Mouse (Mus musculus) fat pad, adult 2 months (tissue): ENCODE results near the gene Ptpdc1.
A peak's percentile ranks its signal among the peaks of the same experiment; 100 is the strongest.

Experiments used
- DNase-seq: peaks from one replicate; pipeline ENCODE4 v3.0.0-alpha.2; 2011; ENCODE audit warnings: low read depth, low spot score; ENCODE audit errors: extremely low read depth

Ptpdc1 gene

GRCm38 (mm10) chr13:48552181-48553090, 73.0 kb downstream of the Ptpdc1 start:
- peak; percentile 66 for DNase-seq

GRCm38 (mm10) chr13:48548296-48548695, 77.2 kb downstream of the Ptpdc1 start:
- DNase-seq, result peak; percentile 56

DNA sequence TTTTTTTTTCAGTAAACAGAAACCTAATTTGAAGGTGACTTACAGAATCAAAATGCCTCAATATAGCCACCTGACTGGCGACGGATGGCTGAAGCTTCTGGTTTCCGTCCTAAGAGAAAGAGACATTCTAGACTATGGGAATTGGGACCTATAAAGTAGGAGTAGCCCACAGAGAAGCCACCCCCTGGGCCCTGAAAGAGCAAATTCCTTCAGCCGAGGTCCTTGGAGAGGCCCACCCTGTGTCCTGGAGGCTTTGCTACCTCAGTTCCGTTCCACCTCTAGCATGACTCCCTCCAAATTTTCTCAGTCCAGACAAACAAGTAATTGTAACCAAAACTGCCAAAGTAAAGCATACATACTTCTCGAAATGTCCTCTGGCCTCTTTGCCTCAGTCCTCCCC, 77.8 kb downstream of the Ptpdc1 start:
- DNase-seq, result no peak

- DNase-seq, result peak; percentile 73
Observed at GRCm38 (mm10) chr13:48546330-48546917, 79.0 kb downstream of the Ptpdc1 start.

- DNase-seq, result peak; percentile 78
Observed at GRCm38 (mm10) chr13:48545476-48546281, 79.8 kb downstream of the Ptpdc1 start.

DNA sequence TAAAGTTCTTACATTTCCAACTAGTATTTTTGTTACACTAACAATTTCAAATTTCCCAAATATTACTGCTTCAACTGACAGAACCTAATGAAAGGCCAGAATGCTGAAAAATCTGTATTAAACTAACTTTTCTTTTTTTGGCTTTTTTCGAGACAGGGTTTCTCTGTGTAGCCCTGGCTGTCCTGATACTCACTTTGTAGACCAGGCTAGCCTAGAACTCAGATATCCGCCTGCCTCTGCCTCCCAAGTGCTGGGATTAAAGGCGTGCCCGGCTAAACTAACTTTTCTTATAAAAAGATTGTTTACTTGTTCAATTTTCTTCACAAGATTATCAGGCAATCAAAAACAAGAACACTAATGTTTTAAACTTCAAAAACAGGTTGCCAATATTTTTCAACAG, 80.6 kb downstream of the Ptpdc1 start:
- no peak for DNase-seq

DNA sequence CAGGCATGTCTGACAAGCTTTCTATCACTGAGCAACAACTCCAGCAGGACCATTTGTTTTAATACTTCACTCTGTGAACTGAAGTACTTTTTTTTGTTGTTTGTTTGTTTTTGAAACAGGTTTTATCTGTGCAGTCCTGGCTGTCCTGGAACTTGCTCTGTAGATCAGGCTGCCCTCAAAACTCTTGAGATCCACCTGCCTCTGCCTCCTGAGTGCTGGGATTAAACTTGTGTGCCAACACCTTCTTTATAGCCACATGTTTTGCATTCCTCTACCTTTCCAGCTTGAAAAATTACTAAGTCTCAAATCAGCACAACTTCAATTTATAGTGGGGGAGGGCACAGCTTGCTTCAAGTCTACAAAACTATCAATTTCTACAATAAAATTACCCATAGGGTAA, 81.1 kb downstream of the Ptpdc1 start:
- no peak for DNase-seq

- DNase-seq, result no peak
Observed at GRCm38 (mm10) chr13:48540488-48540887, 85.0 kb downstream of the Ptpdc1 start.

- DNase-seq, result no peak
Observed at GRCm38 (mm10) chr13:48533441-48533840, 92.0 kb downstream of the Ptpdc1 start.

DNA sequence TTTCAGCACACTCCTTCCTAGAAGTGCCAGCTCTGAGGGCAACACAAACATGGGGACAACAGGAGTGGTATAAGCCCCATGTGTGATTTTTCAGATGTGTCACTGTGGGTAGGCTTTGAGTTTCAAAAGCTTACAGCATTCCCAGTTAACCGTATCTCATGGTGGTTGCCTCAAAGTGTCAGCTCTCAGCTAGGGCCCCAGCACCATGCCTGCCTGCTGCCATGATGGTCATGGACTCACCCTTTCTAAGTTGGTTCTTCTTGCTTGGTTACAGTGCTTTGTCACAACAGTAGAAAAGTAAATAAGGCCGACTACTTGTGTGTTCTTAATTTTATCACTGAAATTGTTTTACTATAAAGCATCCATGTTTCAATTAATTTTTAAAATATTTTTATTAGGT, 94.0 kb downstream of the Ptpdc1 start:
- DNase-seq, result no peak

- DNase-seq, result no peak
Observed at GRCm38 (mm10) chr13:48530685-48531084, 94.8 kb downstream of the Ptpdc1 start.

DNA sequence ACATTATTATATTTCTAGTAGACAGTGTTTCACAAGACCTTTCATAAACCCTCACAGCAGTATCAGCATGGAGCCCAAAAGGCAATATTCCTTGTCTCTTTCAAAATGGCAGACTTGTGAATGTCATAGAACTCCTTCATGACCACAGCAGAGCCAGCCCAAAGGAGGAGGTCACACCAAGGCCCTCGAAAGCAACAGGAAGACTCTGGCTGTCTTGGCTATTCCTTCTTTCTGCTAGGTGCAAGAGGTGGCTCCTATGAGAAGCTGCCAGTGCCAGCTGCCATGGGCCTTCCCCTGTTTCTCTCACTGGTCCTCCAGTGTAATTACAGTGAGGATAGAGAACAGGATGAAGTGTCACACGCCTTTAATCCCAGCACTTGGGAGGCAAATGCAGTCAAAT, 96.4 kb downstream of the Ptpdc1 start:
- no peak for DNase-seq

- no peak for DNase-seq
Observed at GRCm38 (mm10) chr13:48528123-48528871, 97.2 kb downstream of the Ptpdc1 start.
